Mouse (Mus musculus) cerebellum, adult 2 months (tissue): ENCODE results near the gene Chek1. TPM values are rescaled to one million over a fixed set of nuclear protein-coding genes. Genes with fewer than 3 reads are reported as not detected.

ENCODE experiments used
- DNase-seq, 2 experiments: peaks; one replicate each; pipeline ENCODE4 v3.0.0; 2021
- H3K27ac ChIP-seq: fragments of 200-500 bp; 2 replicates; pipeline ENCODE4 v1.5.1; 2012; ENCODE audit warnings: low read length, control low read depth, inconsistent platforms; ENCODE audit not compliant: insufficient read depth
- H3K27me3 ChIP-seq: fragments of 200-500 bp; 2 replicates; pipeline ENCODE4 v1.6.1; 2012; ENCODE audit warnings: inconsistent platforms, mild to moderate bottlenecking, low read length, moderate library complexity; ENCODE audit not compliant: control insufficient read depth, insufficient read depth
- H3K4me1 ChIP-seq: fragments of 200-500 bp; 2 replicates; pipeline ENCODE4 v1.6.1; 2011; ENCODE audit warnings: low read length; ENCODE audit not compliant: control insufficient read depth, insufficient read depth
- H3K4me3 ChIP-seq: fragments of 200-500 bp; replicated peaks from 2 replicates; pipeline ENCODE3; 2011; ENCODE audit warnings: mild to moderate bottlenecking, low read depth, low read length, control low read depth; ENCODE audit not compliant: insufficient read depth
- CTCF ChIP-seq: fragments of 200-500 bp; IDR thresholded peaks from 2 replicates; pipeline ENCODE4 v1.5.1; 2011; ENCODE audit warnings: low read depth, mild to moderate bottlenecking, control low read depth, low read length, moderate library complexity, borderline replicate concordance; ENCODE audit not compliant: insufficient read depth
- POLR2A ChIP-seq: fragments of 200-500 bp; IDR thresholded peaks from 2 replicates; pipeline ENCODE4 v1.6.1; 2011; ENCODE audit warnings: low read length, control low read depth, borderline replicate concordance; ENCODE audit not compliant: insufficient read depth
- WGBS: fragments of 180-500 bp; shearing (Covaris S2); methylation state at CpG from one replicate; pipeline ENCODE4 v1.1.7; 2018; 5-methylcytosine and 5-hydroxymethylcytosine counted together
- polyA plus RNA-seq: library from polyadenylated mRNA; depleted of rRNA; stranded (reverse); fragments of >200 nt; gene quantifications from 2 replicates; pipeline ENCODE4 v1.2.3, GENCODE M21; 2012; rRNA removed

The Chek1 gene
- polyA plus RNA-seq: 1.2 and 1.3 TPM in 2 replicates

DNA sequence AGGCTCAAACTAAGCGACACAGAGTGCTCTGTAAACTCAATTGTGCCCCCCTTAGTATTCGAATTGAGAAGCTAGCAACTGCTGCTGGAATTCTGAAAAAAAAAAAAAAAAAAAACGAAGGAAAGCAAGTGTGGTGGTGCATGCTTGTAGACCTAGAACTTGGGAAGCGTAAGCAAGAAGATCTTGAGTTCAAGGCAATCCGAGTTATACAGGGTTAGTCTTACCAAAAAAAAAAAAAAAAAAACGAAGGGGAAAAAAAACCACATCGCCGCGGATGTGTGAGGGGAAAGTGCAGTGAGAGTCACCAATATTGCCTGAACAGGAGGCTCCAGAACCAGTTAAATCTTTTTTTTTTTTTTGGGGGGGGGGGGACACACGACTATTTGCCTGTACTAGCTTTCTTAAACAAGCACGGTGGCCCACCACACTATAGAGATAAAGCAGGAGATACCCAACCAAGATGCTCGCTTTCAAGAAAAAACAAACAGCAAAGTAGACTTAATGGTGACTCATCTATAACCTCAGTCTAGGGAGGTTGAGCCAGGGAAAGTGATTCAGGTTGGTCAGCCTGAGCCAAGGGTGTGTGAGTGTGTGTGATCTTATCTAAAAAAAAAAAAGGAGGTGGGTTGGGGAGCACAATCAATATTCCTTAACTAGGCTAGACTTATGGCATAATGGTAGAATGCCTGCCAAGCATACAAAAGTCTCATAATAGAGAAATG, at the start of gene Chek1:
Chek1 (minus strand) TSS at position 32 of the 722 bp plus-strand sequence.
- no peaks in the 10 kb centered on the region for H3K27me3 ChIP-seq
- TF ChIP-seq POLR2A (no peak), CTCF (no peak)
- peak within 1 kb of the TSS; percentile 67 for H3K27ac ChIP-seq
- no peak for DNase-seq
- 7% methylated on average over 12 of the region's 12 CpGs for WGBS
- no peaks in the 10 kb centered on the region for H3K4me1 ChIP-seq
- H3K4me3 ChIP-seq: peak within 1 kb of the TSS; percentile 87

DNA sequence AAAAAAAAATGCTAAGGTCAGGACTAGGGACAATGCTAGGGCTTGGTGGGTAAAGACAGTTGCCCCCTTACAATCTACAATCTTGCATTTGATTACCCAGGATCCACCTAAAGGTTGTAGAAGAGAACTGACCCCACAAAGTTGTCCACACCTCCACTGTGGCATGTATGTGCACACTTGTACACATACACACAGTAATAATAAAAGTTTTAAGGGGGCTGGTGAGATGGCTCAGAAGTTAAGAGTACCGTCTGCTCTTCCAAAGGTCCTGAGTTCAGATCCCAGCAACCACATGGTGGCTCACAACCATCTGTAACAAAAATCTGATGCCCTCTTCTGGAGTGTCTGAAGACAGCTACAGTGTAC, 42.2 kb upstream of the Chek1 start:
- peak in 1 of 2 experiments; percentile 6 for DNase-seq
- no peaks in the 10 kb centered on the region for H3K27me3 ChIP-seq
- no peak overlapping the region for H3K27ac ChIP-seq
- no peak overlapping the region for H3K4me3 ChIP-seq
- TF ChIP-seq CTCF (no peak), POLR2A (no peak)
- no peaks in the 10 kb centered on the region; the same call in 1 of the 2 replicates for H3K4me1 ChIP-seq
- 78% methylated on average over 1 of the region's 1 CpGs for WGBS

DNA sequence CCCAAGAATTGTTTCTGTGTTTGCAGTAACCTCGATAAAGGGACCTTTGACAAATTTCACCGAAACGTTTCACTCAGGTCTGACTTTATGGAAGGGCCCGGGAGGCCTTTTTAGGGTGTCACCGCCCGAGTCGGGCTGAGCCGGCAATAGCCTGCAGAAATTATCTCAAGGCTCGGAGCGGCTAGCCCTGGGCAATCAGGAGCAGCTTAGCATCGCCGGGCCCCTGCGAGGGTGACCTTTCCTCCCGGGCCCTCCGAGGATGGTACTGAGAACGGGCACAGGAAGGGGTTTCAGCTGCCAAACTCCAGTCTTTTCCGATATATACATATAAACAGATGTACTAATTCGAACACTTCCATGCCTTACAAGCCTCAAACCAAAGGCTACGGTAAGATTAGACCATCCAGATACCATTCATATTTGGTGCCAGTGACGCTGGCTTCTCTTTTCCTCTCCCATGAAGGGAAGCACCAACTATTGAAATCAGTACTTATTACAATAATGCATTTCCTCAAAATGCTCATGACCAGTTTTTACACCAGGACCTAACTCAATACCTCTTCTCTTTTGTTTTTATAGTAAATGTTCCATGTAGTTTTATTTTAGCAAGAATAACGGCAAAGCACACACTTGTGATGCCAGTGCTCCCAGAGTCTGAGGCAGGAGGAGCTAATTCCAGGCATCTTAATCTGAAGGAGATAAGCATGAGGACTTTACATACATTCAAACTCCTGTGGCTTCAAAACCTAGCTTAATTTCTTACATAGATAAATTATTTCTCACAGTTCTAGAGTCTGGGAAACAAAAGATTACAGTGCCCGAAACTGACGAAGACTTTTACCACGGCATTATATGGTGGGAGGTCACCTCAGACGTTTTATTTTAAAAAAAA, 41.5 kb upstream of the Chek1 start:
- Histone ChIP-seq H3K27ac (peak overlapping the region; percentile 75), H3K4me1 (no peaks in the 10 kb centered on the region; the same call in 1 of the 2 replicates), H3K27me3 (no peaks in the 10 kb centered on the region), H3K4me3 (peak overlapping the region; percentile 68)
- DNase-seq: peak; percentile 5 to 70
- TF ChIP-seq CTCF: no peak
- TF ChIP-seq POLR2A: no peak
- WGBS: 11% methylated on average over 25 of the region's 25 CpGs

DNA sequence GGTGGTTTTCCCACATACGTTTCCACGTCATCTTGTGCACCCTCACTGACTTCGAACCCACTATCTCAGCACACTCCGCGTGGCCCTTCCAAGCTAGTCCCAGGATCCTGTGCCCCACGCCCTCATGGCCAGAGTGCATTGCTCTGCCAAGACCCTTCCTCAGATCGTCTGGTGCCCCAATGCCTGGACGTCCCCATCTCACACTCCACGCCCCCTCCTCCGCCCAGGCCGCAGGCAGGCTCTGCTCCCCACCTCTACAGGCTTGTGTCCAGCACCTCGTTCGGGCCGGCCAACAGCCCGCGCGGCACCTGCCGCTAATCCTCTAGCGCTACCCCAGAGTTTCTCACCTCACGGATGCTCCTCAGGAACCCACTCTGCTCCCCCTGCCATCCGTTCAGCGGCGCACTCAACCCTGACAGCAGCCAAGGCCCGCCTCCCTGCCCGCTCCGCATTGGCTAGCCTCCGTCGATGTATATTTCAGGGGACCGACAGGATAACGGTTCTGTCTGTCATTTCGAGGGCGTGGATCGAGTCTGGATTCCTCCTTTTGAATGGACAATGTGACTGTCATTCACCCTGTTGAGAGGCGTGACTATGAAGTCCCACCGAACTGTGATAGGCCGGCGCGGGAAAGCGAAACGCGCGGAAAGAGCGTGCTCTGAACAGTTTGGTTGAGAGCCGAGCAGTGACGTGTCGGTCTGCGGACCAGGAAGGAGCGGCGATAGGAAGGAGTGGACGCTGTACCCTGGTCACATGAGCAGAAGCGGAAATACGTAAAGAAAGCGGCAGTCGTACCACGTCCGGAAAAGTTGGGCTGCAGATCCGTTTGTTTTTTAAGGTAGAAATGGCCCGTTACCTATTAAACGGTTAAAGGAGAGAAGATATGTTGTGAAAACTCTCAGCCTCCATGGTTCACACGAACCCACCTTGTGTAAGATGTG, 40.6 kb upstream of the Chek1 start, which contains the start of gene Stt3a:
Stt3a (minus strand) TSS at position 477 of the 941 bp plus-strand sequence.
- Histone ChIP-seq H3K4me3 (peak within 1 kb of the TSS; percentile 92), H3K27ac (peak within 1 kb of the TSS; percentile 75), H3K4me1 (no peaks in the 10 kb centered on the region; the same call in 1 of the 2 replicates), H3K27me3 (no peaks in the 10 kb centered on the region)
- no peak for TF ChIP-seq CTCF
- TF ChIP-seq POLR2A: peak; percentile 65; the same call in 1 of the 2 replicates
- WGBS: under 1% methylated on average over 60 of the region's 60 CpGs
- peak; percentile 99 to 100 for DNase-seq

DNA sequence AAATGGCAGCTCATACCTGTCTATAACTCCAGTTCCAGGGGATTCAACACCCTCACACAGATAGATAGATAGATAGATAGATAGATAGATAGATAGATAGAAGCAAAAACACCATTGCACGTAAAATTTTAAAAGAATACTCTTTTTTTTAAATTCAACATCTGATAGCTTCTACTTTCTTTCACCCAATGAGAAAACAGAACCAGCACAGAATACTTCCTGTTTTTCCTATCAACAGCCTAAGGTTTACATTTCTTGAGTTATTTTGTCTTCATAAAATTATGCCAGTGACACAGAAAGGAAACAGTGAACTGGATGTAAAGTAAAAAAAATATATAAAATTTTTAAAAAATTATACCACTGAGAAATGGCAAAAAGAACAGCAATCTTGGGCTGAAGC, 37.5 kb upstream of the Chek1 start:
- TF ChIP-seq POLR2A (no peak), CTCF (no peak)
- no peaks in the 10 kb centered on the region; the same call in 1 of the 2 replicates for H3K4me1 ChIP-seq
- no peak for DNase-seq
- H3K27ac ChIP-seq: no peak overlapping the region
- WGBS: 98% methylated on average over 1 of the region's 1 CpGs
- no peaks in the 10 kb centered on the region for H3K27me3 ChIP-seq
- no peak overlapping the region for H3K4me3 ChIP-seq

DNA sequence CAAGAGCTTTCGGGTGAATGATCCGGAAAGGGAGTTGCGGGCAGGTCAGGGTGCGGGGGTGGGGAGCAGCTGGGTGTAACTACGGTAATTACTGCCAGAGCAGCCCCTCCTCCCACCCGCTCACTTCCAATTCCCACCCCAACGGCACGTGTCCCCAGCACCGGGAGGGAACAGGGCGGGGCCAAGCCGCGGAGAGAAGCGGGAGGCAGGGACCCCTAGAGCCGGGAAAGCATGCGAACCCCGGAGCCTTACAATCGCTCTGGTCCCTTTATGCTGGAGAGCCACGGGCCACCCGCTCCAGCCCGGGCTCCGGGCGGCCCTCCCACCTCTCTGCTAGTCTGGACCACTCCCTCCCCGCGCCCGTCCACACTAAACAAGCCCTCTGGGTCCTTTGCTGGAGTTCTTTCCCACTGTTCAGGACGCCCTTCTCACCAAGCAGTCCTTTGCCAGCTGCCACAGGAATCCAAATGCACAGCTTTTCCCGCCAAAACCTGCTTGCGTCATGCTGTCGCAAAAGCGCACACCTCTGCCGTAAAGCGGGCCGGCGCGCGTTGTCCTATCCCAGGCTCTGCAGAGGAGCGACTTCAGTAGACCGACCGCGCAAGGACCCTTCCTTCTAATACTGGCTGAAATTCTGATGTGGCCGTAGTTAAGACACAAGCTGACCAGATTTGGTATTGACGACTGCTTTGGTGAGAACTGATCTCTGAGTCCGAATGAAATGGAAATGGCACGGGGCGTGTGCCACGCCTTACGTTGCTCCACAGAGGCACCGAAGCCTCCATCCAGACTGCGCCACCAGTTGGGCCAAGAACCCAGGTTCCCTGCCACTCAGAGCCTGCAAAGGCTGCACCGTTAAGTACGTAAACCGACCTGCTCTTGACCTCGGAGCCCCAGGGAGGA, 483 bp downstream of the Chek1 start:
- Histone ChIP-seq H3K4me3 (peak overlapping the region; percentile 87), H3K4me1 (no peaks in the 10 kb centered on the region), H3K27me3 (no peaks in the 10 kb centered on the region), H3K27ac (peak overlapping the region; percentile 67)
- under 1% methylated on average over 53 of the region's 53 CpGs for WGBS
- TF ChIP-seq POLR2A: peak; percentile 95
- no peak for TF ChIP-seq CTCF
- peak; percentile 91 to 96 for DNase-seq
